Mouse (Mus musculus): ENCODE results near the gene Rbbp6. TPM values are rescaled to one million over a fixed set of nuclear protein-coding genes. Genes with fewer than 3 reads are reported as not detected.

The Rbbp6 gene
- total RNA-seq, 1 experiment: 39.8 TPM

- peaks cover 0 to 3% of the 10 kb centered on the region in 2 experiments; a peak in 1 of 4 replicates for H3K4me1 ChIP-seq (ENCODE audit: control insufficient read depth in 2 of 2, insufficient read depth in 2 of 2, low read length in 2 of 2, poor library complexity in 1 of 2)
- H3K9ac ChIP-seq (ENCODE audit: insufficient read depth, low read depth, low read length, poor library complexity, severe bottlenecking): no peak overlapping the region
- H3K27ac ChIP-seq (ENCODE audit: insufficient read depth, low read depth, low read length, poor library complexity, severe bottlenecking): no peak overlapping the region
- H3K36me3 ChIP-seq (ENCODE audit: control insufficient read depth, insufficient read depth, low read length, poor library complexity, severe bottlenecking): peaks cover 43% of the 10 kb centered on the region
- TF ChIP-seq MAFK (IDR thresholded peaks at IDR 0.05; ENCODE audit: insufficient read depth, low read depth, low read length) (no peak), ZC3H11A (IDR thresholded peaks at IDR 0.05; ENCODE audit: borderline replicate concordance, low read depth, low read length) (no peak), ZNF384 (IDR thresholded peaks at IDR 0.05; ENCODE audit: low read depth, low read length) (no peak), HCFC1 (IDR thresholded peaks at IDR 0.05; ENCODE audit: borderline replicate concordance, insufficient read depth, low read length) (no peak), CHD2 (IDR thresholded peaks at IDR 0.05; ENCODE audit: low read depth, low read length) (no peak)
- DNase-seq (ENCODE audit: low read depth, low spot score): no peak
- no peak overlapping the region for H3K4me3 ChIP-seq (ENCODE audit: insufficient read depth in 1 of 2, low read depth in 1 of 2, low read length in 2 of 2, poor library complexity in 1 of 2, severe bottlenecking in 1 of 2)
- in situ Hi-C loops (cut with MboI; ENCODE audit: low sequenced_read_pairs in 2 of 2, unreplicated experiment in 2 of 2): no loop called here
- H3K9me3 ChIP-seq (ENCODE audit: control insufficient read depth, insufficient read depth, low read depth, low read length): no peaks in the 10 kb centered on the region
Measured at GRCm38 (mm10) chr7:123000796-123001195, 35.3 kb downstream of the Rbbp6 start.

- no peak for TF ChIP-seq HCFC1 (IDR thresholded peaks at IDR 0.05; ENCODE audit: borderline replicate concordance, insufficient read depth, low read length)
- TF ChIP-seq CHD2 (IDR thresholded peaks at IDR 0.05; ENCODE audit: low read depth, low read length): no peak
- TF ChIP-seq MAFK (IDR thresholded peaks at IDR 0.05; ENCODE audit: insufficient read depth, low read depth, low read length): no peak
- TF ChIP-seq ZNF384 (IDR thresholded peaks at IDR 0.05; ENCODE audit: low read depth, low read length): no peak
- no peak for TF ChIP-seq ZC3H11A (IDR thresholded peaks at IDR 0.05; ENCODE audit: borderline replicate concordance, low read depth, low read length)
- peaks cover 0 to 3% of the 10 kb centered on the region in 2 experiments; a peak in 1 of 4 replicates for H3K4me1 ChIP-seq (ENCODE audit: control insufficient read depth in 2 of 2, insufficient read depth in 2 of 2, low read length in 2 of 2, poor library complexity in 1 of 2)
- no peak overlapping the region for H3K9ac ChIP-seq (ENCODE audit: insufficient read depth, low read depth, low read length, poor library complexity, severe bottlenecking)
- no peak overlapping the region for H3K4me3 ChIP-seq (ENCODE audit: insufficient read depth in 1 of 2, low read depth in 1 of 2, low read length in 2 of 2, poor library complexity in 1 of 2, severe bottlenecking in 1 of 2)
- H3K27ac ChIP-seq (ENCODE audit: insufficient read depth, low read depth, low read length, poor library complexity, severe bottlenecking): no peak overlapping the region
- peaks cover 43% of the 10 kb centered on the region for H3K36me3 ChIP-seq (ENCODE audit: control insufficient read depth, insufficient read depth, low read length, poor library complexity, severe bottlenecking)
- in situ Hi-C loops (cut with MboI; ENCODE audit: low sequenced_read_pairs in 2 of 2, unreplicated experiment in 2 of 2): no loop called here
- no peaks in the 10 kb centered on the region for H3K9me3 ChIP-seq (ENCODE audit: control insufficient read depth, insufficient read depth, low read depth, low read length)
- no peak for DNase-seq (ENCODE audit: low read depth, low spot score)
Measured at GRCm38 (mm10) chr7:123001341-123002027, 36.0 kb downstream of the Rbbp6 start.

GRCm38 (mm10) chr7:123002028-123002410, 36.5 kb downstream of the Rbbp6 start:
- TF ChIP-seq CHD2 (IDR thresholded peaks at IDR 0.05; ENCODE audit: low read depth, low read length) (no peak), HCFC1 (IDR thresholded peaks at IDR 0.05; ENCODE audit: borderline replicate concordance, insufficient read depth, low read length) (no peak)
- Histone ChIP-seq H3K4me1 (ENCODE audit: control insufficient read depth in 2 of 2, insufficient read depth in 2 of 2, low read length in 2 of 2, poor library complexity in 1 of 2) (peaks cover 0 to 3% of the 10 kb centered on the region in 2 experiments; a peak in 1 of 4 replicates), H3K36me3 (ENCODE audit: control insufficient read depth, insufficient read depth, low read length, poor library complexity, severe bottlenecking) (peaks cover 40% of the 10 kb centered on the region), H3K9me3 (ENCODE audit: control insufficient read depth, insufficient read depth, low read depth, low read length) (no peaks in the 10 kb centered on the region), H3K4me3 (ENCODE audit: insufficient read depth in 1 of 2, low read depth in 1 of 2, low read length in 2 of 2, poor library complexity in 1 of 2, severe bottlenecking in 1 of 2) (no peak overlapping the region), H3K27ac (ENCODE audit: insufficient read depth, low read depth, low read length, poor library complexity, severe bottlenecking) (no peak overlapping the region), H3K9ac (ENCODE audit: insufficient read depth, low read depth, low read length, poor library complexity, severe bottlenecking) (no peak overlapping the region)
- DNase-seq (ENCODE audit: low read depth, low spot score): no peak
- in situ Hi-C loops (cut with MboI; ENCODE audit: low sequenced_read_pairs in 2 of 2, unreplicated experiment in 2 of 2): no loop called here

- TF ChIP-seq ZNF384 (IDR thresholded peaks at IDR 0.05; ENCODE audit: low read depth, low read length) (no peak), CHD2 (IDR thresholded peaks at IDR 0.05; ENCODE audit: low read depth, low read length) (no peak), HCFC1 (IDR thresholded peaks at IDR 0.05; ENCODE audit: borderline replicate concordance, insufficient read depth, low read length) (no peak)
- Histone ChIP-seq H3K4me1 (ENCODE audit: control insufficient read depth in 2 of 2, insufficient read depth in 2 of 2, low read length in 2 of 2, poor library complexity in 1 of 2) (peaks cover 0 to 3% of the 10 kb centered on the region in 2 experiments; a peak in 1 of 4 replicates), H3K36me3 (ENCODE audit: control insufficient read depth, insufficient read depth, low read length, poor library complexity, severe bottlenecking) (peaks cover 40% of the 10 kb centered on the region), H3K9me3 (ENCODE audit: control insufficient read depth, insufficient read depth, low read depth, low read length) (no peaks in the 10 kb centered on the region), H3K27ac (ENCODE audit: insufficient read depth, low read depth, low read length, poor library complexity, severe bottlenecking) (no peak overlapping the region), H3K9ac (ENCODE audit: insufficient read depth, low read depth, low read length, poor library complexity, severe bottlenecking) (no peak overlapping the region), H3K4me3 (ENCODE audit: insufficient read depth in 1 of 2, low read depth in 1 of 2, low read length in 2 of 2, poor library complexity in 1 of 2, severe bottlenecking in 1 of 2) (no peak overlapping the region)
- no peak for DNase-seq (ENCODE audit: low read depth, low spot score)
- in situ Hi-C loops (cut with MboI; ENCODE audit: low sequenced_read_pairs in 2 of 2, unreplicated experiment in 2 of 2): no loop called here
Measured at GRCm38 (mm10) chr7:123003207-123003606, 37.7 kb downstream of the Rbbp6 start.

- Histone ChIP-seq H3K4me3 (ENCODE audit: insufficient read depth in 1 of 2, low read depth in 1 of 2, low read length in 2 of 2, poor library complexity in 1 of 2, severe bottlenecking in 1 of 2) (no peak overlapping the region), H3K27ac (ENCODE audit: insufficient read depth, low read depth, low read length, poor library complexity, severe bottlenecking) (no peak overlapping the region), H3K36me3 (ENCODE audit: control insufficient read depth, insufficient read depth, low read length, poor library complexity, severe bottlenecking) (peaks cover 30% of the 10 kb centered on the region), H3K9ac (ENCODE audit: insufficient read depth, low read depth, low read length, poor library complexity, severe bottlenecking) (no peak overlapping the region), H3K4me1 (ENCODE audit: control insufficient read depth in 2 of 2, insufficient read depth in 2 of 2, low read length in 2 of 2, poor library complexity in 1 of 2) (0 out of 4 replicates have a peak, but pooled peaks cover 0 to under 1% of the 10 kb centered on the region in 2 experiments), H3K9me3 (ENCODE audit: control insufficient read depth, insufficient read depth, low read depth, low read length) (no peaks in the 10 kb centered on the region; the same call in 1 of the 2 replicates)
- TF ChIP-seq CHD2 (IDR thresholded peaks at IDR 0.05; ENCODE audit: low read depth, low read length) (no peak), ZC3H11A (IDR thresholded peaks at IDR 0.05; ENCODE audit: borderline replicate concordance, low read depth, low read length) (no peak), ZNF384 (IDR thresholded peaks at IDR 0.05; ENCODE audit: low read depth, low read length) (no peak), HCFC1 (IDR thresholded peaks at IDR 0.05; ENCODE audit: borderline replicate concordance, insufficient read depth, low read length) (no peak), MAFK (IDR thresholded peaks at IDR 0.05; ENCODE audit: insufficient read depth, low read depth, low read length) (no peak)
- in situ Hi-C loops (cut with MboI; ENCODE audit: low sequenced_read_pairs in 2 of 2, unreplicated experiment in 2 of 2): no loop called here
- DNase-seq (ENCODE audit: low read depth, low spot score): no peak
Measured at GRCm38 (mm10) chr7:123004442-123004841, 39.0 kb downstream of the Rbbp6 start.

Measured in ES-E14 (cell line).